Mouse (Mus musculus): ENCODE results near the gene D6Wsu163e. TPM values are rescaled to one million over a fixed set of nuclear protein-coding genes. Genes with fewer than 3 reads are reported as not detected.

Gene D6Wsu163e
- polyA plus RNA-seq, 1 experiment = 1.0 TPM

DNA sequence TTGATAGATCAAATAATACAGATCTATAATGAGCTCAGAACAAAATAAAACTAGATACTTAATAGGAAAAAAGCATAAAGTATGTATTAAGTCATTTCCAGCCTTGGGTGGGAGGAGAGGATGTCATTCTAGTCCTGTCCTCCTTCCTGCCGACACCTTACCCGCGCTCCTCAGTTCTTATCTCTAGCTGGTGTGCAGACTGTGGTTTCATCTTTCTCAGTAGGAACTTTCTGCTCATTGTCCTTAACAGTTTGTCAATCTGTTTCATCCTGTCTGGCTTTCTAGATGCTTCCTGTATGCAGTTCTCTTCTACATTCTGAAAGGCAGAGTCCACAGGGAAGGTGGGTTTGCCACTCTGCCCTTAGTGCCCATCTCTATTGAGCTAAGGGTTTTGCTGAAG lies 55.7 kb downstream of the D6Wsu163e start:
- Histone ChIP-seq H3K36me3 (replicated peaks; ENCODE audit: low read length) (peaks cover 15% of the 10 kb centered on the region), H3K4me1 (peaks cover 23% of the 10 kb centered on the region), H3K27me3 (replicated peaks) (no peaks in the 10 kb centered on the region), H3K9me3 (peaks cover 8% of the 10 kb centered on the region; the same call in 1 of the 2 replicates), H3K4me3 (replicated peaks) (no peak overlapping the region)
- no peak for TF ChIP-seq FLI1 (IDR thresholded peaks at IDR 0.05; ENCODE audit: low read length)
- no peak for TF ChIP-seq GATA1 (IDR thresholded peaks at IDR 0.05; ENCODE audit: borderline replicate concordance, low read length)

DNA sequence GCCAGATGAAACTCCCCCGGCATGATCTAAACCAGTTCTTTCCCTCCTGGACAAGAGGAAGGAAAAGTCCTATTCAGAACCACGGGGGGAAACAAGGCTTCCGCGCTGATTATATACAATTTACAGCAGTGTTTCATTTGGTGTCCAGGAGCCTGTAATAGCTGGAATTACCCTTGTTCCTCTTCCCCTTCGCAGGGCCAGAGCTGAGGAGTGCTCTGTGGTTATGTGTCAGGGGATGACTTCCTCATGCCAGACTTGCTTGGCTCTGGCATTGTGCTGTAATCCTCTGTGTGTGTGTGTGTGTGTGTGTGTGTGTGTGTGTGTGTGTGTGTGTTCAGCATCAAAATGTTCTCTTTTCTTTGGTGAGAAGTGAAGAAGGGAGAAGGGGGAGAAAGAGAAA lies 56.6 kb downstream of the D6Wsu163e start:
- no peaks in the 10 kb centered on the region for H3K27me3 ChIP-seq (replicated peaks)
- peaks cover 23% of the 10 kb centered on the region for H3K4me1 ChIP-seq
- peak overlapping the region; percentile 71 for H3K4me3 ChIP-seq (replicated peaks)
- H3K9me3 ChIP-seq = peaks cover 8% of the 10 kb centered on the region; the same call in 1 of the 2 replicates
- TF ChIP-seq GATA1 (IDR thresholded peaks at IDR 0.05; ENCODE audit: borderline replicate concordance, low read length) (no peak), FLI1 (IDR thresholded peaks at IDR 0.05; ENCODE audit: low read length) (no peak)
- H3K36me3 ChIP-seq (replicated peaks; ENCODE audit: low read length) = peaks cover 15% of the 10 kb centered on the region

DNA sequence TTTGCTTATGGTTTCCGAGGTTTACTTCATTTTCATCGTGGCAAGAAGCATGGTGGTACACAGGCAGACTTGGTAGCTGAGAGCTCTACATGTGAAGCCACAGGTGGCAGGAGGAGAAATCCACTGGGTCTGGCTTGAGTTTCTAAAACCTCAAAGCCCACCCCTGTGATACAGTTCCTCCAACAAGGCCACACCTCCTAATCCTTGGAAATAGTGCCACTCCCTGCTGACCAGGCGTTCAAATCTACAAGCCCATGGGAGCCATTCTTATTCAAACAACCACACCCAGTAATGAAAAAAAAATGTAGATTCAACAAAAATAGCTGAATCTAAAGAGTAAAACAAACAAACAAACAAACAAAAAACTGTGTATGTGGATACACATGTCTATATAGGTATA lies 65.9 kb downstream of the D6Wsu163e start:
- Histone ChIP-seq H3K27me3 (replicated peaks) (no peaks in the 10 kb centered on the region), H3K4me1 (peaks cover 41% of the 10 kb centered on the region), H3K36me3 (replicated peaks; ENCODE audit: low read length) (peaks cover 4% of the 10 kb centered on the region), H3K4me3 (replicated peaks) (no peak overlapping the region), H3K9me3 (peaks cover 5% of the 10 kb centered on the region)
- no peak for TF ChIP-seq FLI1 (IDR thresholded peaks at IDR 0.05; ENCODE audit: low read length)
- no peak for TF ChIP-seq GATA1 (IDR thresholded peaks at IDR 0.05; ENCODE audit: borderline replicate concordance, low read length)

DNA sequence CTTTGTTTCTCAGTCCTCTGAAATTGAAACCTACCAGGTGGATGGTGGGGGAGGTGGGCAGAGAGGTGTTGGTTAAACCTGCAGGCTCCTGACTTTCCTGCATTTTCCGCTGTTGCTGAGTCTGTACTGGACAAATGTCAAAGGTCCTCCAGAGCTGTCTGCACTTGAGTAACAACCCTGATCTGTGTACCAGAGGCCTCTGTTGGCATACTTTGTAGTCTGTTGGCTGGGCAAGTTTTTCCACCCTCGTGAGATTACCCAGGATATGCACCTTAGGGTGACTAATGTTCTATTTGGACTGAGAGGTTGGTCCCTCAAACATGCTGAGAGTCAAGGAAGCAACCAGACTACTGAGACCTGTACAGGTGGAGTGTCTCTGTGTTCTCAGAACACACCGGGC lies 66.8 kb downstream of the D6Wsu163e start:
- TF ChIP-seq GATA1 (IDR thresholded peaks at IDR 0.05; ENCODE audit: borderline replicate concordance, low read length) (no peak), FLI1 (IDR thresholded peaks at IDR 0.05; ENCODE audit: low read length) (no peak)
- Histone ChIP-seq H3K4me1 (peaks cover 45% of the 10 kb centered on the region), H3K9me3 (peaks cover 5% of the 10 kb centered on the region), H3K36me3 (replicated peaks; ENCODE audit: low read length) (peaks cover 4% of the 10 kb centered on the region), H3K4me3 (replicated peaks) (no peak overlapping the region), H3K27me3 (replicated peaks) (peaks cover 3% of the 10 kb centered on the region)

DNA sequence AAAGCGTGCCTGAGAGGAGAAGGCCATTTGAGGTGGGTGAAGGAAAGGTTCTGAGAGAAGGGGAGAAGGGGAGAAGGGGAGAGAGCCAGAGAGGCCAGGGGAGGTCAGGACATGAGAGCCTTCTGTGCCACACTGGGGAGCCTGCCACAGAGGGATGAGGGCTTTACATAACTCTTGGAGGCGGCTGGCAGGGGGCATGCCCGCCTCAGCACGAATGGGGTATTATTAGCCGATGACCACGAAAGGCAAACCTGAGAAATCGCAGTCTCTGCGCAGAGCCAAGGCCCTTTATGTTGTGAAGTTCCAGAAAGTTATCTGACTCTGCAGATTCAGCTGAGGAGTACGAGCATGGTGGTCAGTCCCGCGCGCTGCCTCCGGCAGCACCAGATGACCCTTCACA lies 70.3 kb downstream of the D6Wsu163e start:
- peaks cover 16% of the 10 kb centered on the region for H3K27me3 ChIP-seq (replicated peaks)
- 0 out of 2 replicates have a peak, but pooled peaks cover 4% of the 10 kb centered on the region for H3K9me3 ChIP-seq
- TF ChIP-seq FLI1 (IDR thresholded peaks at IDR 0.05; ENCODE audit: low read length) = no peak

DNA sequence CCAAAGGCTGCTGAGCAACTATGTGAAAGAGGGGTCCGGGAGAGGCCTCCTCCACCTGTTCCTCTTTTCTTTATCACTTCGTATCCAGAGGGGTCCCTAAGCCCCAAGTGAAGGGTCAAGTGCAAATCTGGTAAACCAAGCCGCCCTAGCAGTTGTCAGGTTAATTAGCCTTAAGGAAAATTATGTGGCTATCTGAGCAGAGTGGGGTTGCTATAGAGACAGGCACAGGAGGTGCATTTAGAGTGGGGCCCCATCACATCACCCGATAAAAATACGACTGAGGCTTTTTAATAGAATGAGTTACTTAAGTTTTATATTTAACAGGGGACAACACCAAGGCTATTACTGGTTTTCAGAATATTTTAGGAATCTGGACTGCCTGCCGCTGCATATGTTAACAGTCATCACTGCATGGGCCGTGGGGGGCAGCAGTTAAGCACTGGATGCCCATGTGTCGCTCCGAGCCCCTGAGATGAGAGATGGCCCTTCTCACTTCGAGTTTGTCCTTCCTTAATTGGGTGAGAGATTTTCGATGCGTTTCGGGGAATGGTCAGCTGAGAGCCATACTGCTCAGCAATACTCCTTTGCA lies 72.3 kb downstream of the D6Wsu163e start:
- peaks cover 26% of the 10 kb centered on the region for H3K27me3 ChIP-seq (replicated peaks)
- 0 out of 2 replicates have a peak, but pooled peaks cover 4% of the 10 kb centered on the region for H3K9me3 ChIP-seq
- no peak overlapping the region for H3K4me3 ChIP-seq (replicated peaks)
- H3K4me1 ChIP-seq = peaks cover 41% of the 10 kb centered on the region
- TF ChIP-seq GATA1 (IDR thresholded peaks at IDR 0.05; ENCODE audit: borderline replicate concordance, low read length) = no peak
- TF ChIP-seq FLI1 (IDR thresholded peaks at IDR 0.05; ENCODE audit: low read length) = no peak
- H3K36me3 ChIP-seq (replicated peaks; ENCODE audit: low read length) = no peaks in the 10 kb centered on the region

More for the DNA sequence above, 70.3 kb downstream of the D6Wsu163e start:
- Histone ChIP-seq H3K36me3 (replicated peaks; ENCODE audit: low read length) (no peaks in the 10 kb centered on the region), H3K4me1 (peaks cover 43% of the 10 kb centered on the region), H3K4me3 (replicated peaks) (peak overlapping the region; percentile 14)

DNA sequence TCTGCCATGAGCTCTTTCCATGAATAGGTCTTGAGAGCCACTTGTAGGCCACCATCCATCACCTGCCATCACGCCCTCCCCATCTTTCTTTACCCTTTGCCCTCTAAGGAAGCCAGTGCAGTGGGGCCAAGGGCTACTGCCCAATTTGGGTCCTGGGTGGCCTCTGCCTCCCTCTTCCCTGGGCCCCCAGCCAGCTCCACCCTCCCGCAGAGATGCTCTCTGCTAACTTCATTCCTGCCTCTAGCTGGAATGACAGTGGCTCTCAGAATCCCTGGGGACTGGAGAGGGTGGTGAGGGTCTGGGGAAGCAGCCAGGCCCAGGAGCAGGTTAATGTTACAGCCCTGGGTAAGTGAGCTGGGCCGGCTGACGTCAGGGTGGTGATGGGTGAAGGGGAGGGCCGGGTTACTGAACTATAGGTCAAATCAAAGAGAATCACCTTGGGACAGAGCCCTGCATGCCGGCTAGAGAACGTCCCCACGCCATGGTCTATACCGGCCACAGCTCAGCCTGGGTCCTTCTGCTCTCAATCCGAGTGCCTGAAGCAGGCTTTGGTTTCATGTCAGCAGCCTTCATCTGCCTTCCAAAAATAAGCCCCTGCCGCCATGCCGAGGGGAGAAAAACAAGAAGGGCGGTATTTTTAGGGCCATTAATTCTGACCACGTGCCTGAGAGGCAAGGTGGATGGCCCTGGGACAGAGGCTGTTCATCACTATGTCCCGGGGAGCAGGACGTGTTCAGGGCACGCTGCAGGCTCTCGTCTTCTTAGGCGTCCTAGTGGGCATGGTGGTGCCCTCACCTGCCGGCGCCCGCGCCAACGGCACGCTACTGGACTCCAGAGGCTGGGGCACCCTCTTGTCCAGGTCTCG lies 75.4 kb downstream of the D6Wsu163e start, which contains the start of gene Fgf6:
TSS of gene Fgf6 (plus strand) at position 681 of the 865 bp plus-strand sequence.
- Histone ChIP-seq H3K9me3 (0 out of 2 replicates have a peak, but pooled peaks cover 4% of the 10 kb centered on the region), H3K4me3 (replicated peaks) (no peak within 1 kb of the TSS), H3K36me3 (replicated peaks; ENCODE audit: low read length) (no peaks in the 10 kb centered on the region), H3K4me1 (peaks cover 46% of the 10 kb centered on the region), H3K27me3 (replicated peaks) (peaks cover 27% of the 10 kb centered on the region)
- TF ChIP-seq GATA1 (IDR thresholded peaks at IDR 0.05; ENCODE audit: borderline replicate concordance, low read length) = no peak
- no peak for TF ChIP-seq FLI1 (IDR thresholded peaks at IDR 0.05; ENCODE audit: low read length)

DNA sequence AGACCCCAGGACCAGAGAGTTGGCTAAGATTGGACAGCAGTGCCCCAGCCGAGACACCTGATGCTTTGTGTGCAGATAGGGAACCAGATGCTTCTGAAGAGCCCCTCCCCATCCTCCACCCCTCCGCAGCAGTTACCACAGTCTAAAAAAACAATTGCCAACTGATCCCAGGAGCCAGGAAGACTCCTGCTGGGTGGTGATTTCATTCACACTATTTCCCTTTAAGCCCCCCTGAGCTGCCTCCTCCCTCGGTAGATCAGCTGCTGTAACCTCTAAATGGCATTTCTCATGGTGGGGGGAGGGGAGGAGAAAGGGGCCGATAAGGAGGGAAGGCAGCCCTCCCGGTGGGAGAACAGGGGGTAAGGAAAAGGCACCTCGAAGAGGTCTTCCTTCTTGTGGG lies 79.5 kb downstream of the D6Wsu163e start:
- TF ChIP-seq FLI1 (IDR thresholded peaks at IDR 0.05; ENCODE audit: low read length) = no peak
- TF ChIP-seq GATA1 (IDR thresholded peaks at IDR 0.05; ENCODE audit: borderline replicate concordance, low read length) = no peak
- Histone ChIP-seq H3K36me3 (replicated peaks; ENCODE audit: low read length) (no peaks in the 10 kb centered on the region), H3K9me3 (no peaks in the 10 kb centered on the region), H3K27me3 (replicated peaks) (peaks cover 29% of the 10 kb centered on the region), H3K4me1 (peaks cover 39% of the 10 kb centered on the region), H3K4me3 (replicated peaks) (peak overlapping the region; percentile 28)

DNA sequence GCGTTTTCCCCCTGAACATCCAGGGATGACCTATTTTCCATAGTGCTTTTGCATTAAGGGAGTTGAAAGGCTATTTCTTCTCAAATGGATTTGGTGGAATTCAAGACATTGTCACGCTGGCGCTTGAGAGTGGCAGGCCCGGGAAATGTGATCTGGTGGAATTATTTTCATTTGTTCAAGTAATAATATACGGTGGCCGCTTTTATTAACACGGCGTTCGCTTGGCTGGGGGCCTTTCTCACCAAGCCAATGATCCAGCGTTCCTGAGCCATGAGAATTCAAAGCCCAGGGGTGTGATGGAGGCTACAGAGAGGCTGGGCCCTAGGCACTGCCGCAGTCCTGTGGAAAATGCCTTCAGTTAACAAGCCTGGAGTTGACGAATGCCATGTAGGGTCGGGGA lies 80.7 kb downstream of the D6Wsu163e start:
- H3K27me3 ChIP-seq (replicated peaks) = peaks cover 19% of the 10 kb centered on the region
- H3K4me3 ChIP-seq (replicated peaks) = no peak overlapping the region
- no peak for TF ChIP-seq FLI1 (IDR thresholded peaks at IDR 0.05; ENCODE audit: low read length)
- TF ChIP-seq GATA1 (IDR thresholded peaks at IDR 0.05; ENCODE audit: borderline replicate concordance, low read length) = no peak
- no peaks in the 10 kb centered on the region for H3K9me3 ChIP-seq
- H3K4me1 ChIP-seq = peaks cover 49% of the 10 kb centered on the region
- no peaks in the 10 kb centered on the region for H3K36me3 ChIP-seq (replicated peaks; ENCODE audit: low read length)

DNA sequence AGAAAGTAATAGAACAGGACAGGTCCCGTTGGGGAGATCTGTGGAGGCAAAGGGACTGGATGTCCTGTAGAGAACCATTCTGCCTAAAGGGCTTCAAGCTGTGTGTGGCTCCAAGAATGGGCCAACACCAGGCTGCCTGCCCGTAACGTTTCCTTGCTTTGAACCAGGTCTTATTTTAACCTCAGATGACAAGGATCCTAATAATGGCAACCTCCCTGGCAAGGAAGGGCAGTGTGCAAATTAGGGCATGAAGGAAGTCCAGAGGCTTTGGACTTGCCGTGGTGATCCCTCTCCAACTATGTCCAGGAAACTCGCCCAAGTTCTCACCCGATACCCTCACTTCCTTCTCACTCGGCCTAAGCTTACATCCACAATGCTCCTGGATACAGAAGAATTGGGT lies 85.1 kb downstream of the D6Wsu163e start:
- TF ChIP-seq GATA1 (IDR thresholded peaks at IDR 0.05; ENCODE audit: borderline replicate concordance, low read length) (no peak), FLI1 (IDR thresholded peaks at IDR 0.05; ENCODE audit: low read length) (no peak)
- H3K27me3 ChIP-seq (replicated peaks) = peaks cover 13% of the 10 kb centered on the region
- H3K4me3 ChIP-seq (replicated peaks) = no peak overlapping the region

More for the DNA sequence above, 85.1 kb downstream of the D6Wsu163e start:
- Histone ChIP-seq H3K36me3 (replicated peaks; ENCODE audit: low read length) (no peaks in the 10 kb centered on the region), H3K9me3 (no peaks in the 10 kb centered on the region), H3K4me1 (peaks cover 59% of the 10 kb centered on the region)

Other genes starting within 250 kb of the D6Wsu163e start
- gene Kcna6, start 199.3 kb upstream of the D6Wsu163e start, polyA plus RNA-seq (2012; ENCODE audit: insufficient read depth, low replicate concordance) = not detected in 2 replicates
- gene Ndufa9, start 90.8 kb upstream of the D6Wsu163e start, polyA plus RNA-seq (2012; ENCODE audit: insufficient read depth, low replicate concordance) = 2.9 and 4.3 TPM in 2 replicates
- not detected in 2 replicates for gene Akap3, start 86.9 kb upstream of the D6Wsu163e start, polyA plus RNA-seq (2012; ENCODE audit: insufficient read depth, low replicate concordance)
- gene Dyrk4, start 18.1 kb upstream of the D6Wsu163e start, polyA plus RNA-seq (2012; ENCODE audit: insufficient read depth, low replicate concordance) = not detected in 2 replicates
- 7.2 and 10.9 TPM in 2 replicates for gene Rad51ap1, start 375 bp upstream of the D6Wsu163e start, polyA plus RNA-seq (2012; ENCODE audit: insufficient read depth, low replicate concordance)
- 0.02 TPM in 1 of 2 replicates, not detected in the other for gene Fgf6, start 75.6 kb downstream of the D6Wsu163e start, polyA plus RNA-seq (2012; ENCODE audit: insufficient read depth, low replicate concordance)
- gene Fgf23, start 132.9 kb downstream of the D6Wsu163e start, polyA plus RNA-seq (2012; ENCODE audit: insufficient read depth, low replicate concordance) = 0.19 TPM in 1 of 2 replicates, not detected in the other
- 0.50 TPM in 1 of 2 replicates, not detected in the other for gene Tigar, start 169.6 kb downstream of the D6Wsu163e start, polyA plus RNA-seq (2012; ENCODE audit: insufficient read depth, low replicate concordance)
- gene Ccnd2, start 212.2 kb downstream of the D6Wsu163e start, polyA plus RNA-seq (2012; ENCODE audit: insufficient read depth, low replicate concordance) = 143 and 319 TPM in 2 replicates

Data from megakaryocyte, embryonic 14.5 days (primary cell).